Mouse (Mus musculus) limb, embryonic 14.5 days (tissue): Measurements from ENCODE around the gene Sel1l. TPM values are rescaled to one million over a fixed set of nuclear protein-coding genes. Genes with fewer than 3 reads are reported as not detected.

Experiments used
- ATAC-seq: fragments of 200-750 bp; cut with Nextera tagmentation; 2 replicates; pipeline ENCODE4 v1.8.0; 2017; ENCODE audit warnings: low read depth, moderate number of reproducible peaks, moderate TSS enrichment; ENCODE audit not compliant: low FRiP score
- DNase-seq: peaks from one replicate; pipeline ENCODE4 v3.0.0-alpha.2; 2015; ENCODE audit warnings: low spot score
- H3K27ac ChIP-seq: fragments of 300-500 bp; sonication (generic); replicated peaks from 2 replicates; pipeline ENCODE4 v1.5.1; 2014; ENCODE audit warnings: low read depth, mild to moderate bottlenecking, low read length, moderate library complexity, mixed read lengths
- H3K27me3 ChIP-seq: fragments of 300-500 bp; sonication (generic); 2 replicates; pipeline ENCODE4 v1.6.1; 2014; ENCODE audit warnings: low read length, mixed read lengths; ENCODE audit not compliant: control insufficient read depth, insufficient read depth
- H3K36me3 ChIP-seq: fragments of 300-500 bp; sonication (generic); 2 replicates; pipeline ENCODE4 v1.6.1; 2014; ENCODE audit warnings: mild to moderate bottlenecking, low read length, moderate library complexity, mixed read lengths; ENCODE audit not compliant: control insufficient read depth, insufficient read depth
- H3K4me1 ChIP-seq: fragments of 300-500 bp; sonication (generic); 2 replicates; pipeline ENCODE4 v1.6.1; 2014; ENCODE audit warnings: antibody characterized with exemption, low read length, mixed read lengths; ENCODE audit not compliant: control insufficient read depth, insufficient read depth
- H3K4me2 ChIP-seq: fragments of 300-500 bp; sonication (generic); replicated peaks from 2 replicates; pipeline ENCODE4 v1.6.1; 2014; ENCODE audit warnings: low read depth, mild to moderate bottlenecking, low read length, moderate library complexity; ENCODE audit not compliant: severe bottlenecking
- H3K4me3 ChIP-seq: fragments of 300-500 bp; sonication (generic); replicated peaks from 2 replicates; pipeline ENCODE4 v1.5.1; 2014; ENCODE audit warnings: low read length
- H3K9ac ChIP-seq: fragments of 300-500 bp; sonication (generic); 2 replicates; pipeline ENCODE4 v1.6.1; 2014; ENCODE audit warnings: mild to moderate bottlenecking, low read depth, low read length, moderate library complexity; ENCODE audit not compliant: severe bottlenecking
- H3K9me3 ChIP-seq: fragments of 300-500 bp; sonication (generic); 2 replicates; pipeline ENCODE4 v1.6.1; 2016; ENCODE audit warnings: low read length; ENCODE audit not compliant: control insufficient read depth
- POLR2A ChIP-seq: fragments of 200-500 bp; IDR thresholded peaks from 2 replicates; pipeline ENCODE4 v1.8.0; 2012; ENCODE audit warnings: inconsistent platforms, mild to moderate bottlenecking, moderate library complexity, borderline replicate concordance; ENCODE audit not compliant: insufficient read depth, insufficient read length; ENCODE audit errors: extremely low read depth
- WGBS: fragments of 180-500 bp; shearing (Covaris S2); extraction: QIAGEN DNeasy Blood & Tissue Kit; methylation state at CpG from one replicate; pipeline ENCODE4 v1.1.7; 2014; 5-methylcytosine and 5-hydroxymethylcytosine counted together
- polyA plus RNA-seq, 2 experiments: library from polyadenylated mRNA; depleted of rRNA in 1 of 2; stranded (reverse) in 1 of 2; unstranded in 1 of 2; fragments of >200 nt; fragmentation: Nextera tagmentation in 1 of 2; extraction: Ambion mirVana in 1 of 2; gene quantifications; 2 replicates each; pipeline versions ENCODE4 v1.2.1 to v1.2.3; 2012 to 2014

Gene Sel1l
- polyA plus RNA-seq, 2 experiments: 50.6 to 81.0 TPM

DNA sequence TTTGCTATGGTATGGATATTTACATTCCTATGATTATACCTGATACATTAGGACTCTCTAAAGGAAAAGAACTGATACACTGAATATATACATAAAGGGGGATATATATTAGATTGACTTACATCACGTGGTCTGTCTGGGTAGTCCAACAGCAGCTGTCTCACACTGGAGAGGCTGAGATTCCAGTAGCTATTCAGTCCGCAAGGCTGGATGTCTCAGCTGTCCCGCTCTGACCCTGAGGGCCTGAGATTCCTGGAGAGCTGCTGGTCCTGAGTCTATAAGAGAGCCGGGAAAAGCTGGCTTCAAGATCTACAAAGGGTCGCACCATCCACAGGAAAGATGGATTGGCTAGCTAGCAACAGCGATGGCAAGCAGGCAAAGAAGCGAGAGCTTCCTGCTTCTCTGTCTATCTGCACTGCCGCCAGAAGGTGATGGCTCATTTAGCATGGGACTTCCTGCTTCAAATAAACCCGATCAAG, 61.0 kb downstream of the Sel1l start, which contains the start of gene Ston2:
Gene Ston2 (minus strand): TSS at position 429 of the 479 bp plus-strand sequence.
- peak; percentile 64 for ATAC-seq

DNA sequence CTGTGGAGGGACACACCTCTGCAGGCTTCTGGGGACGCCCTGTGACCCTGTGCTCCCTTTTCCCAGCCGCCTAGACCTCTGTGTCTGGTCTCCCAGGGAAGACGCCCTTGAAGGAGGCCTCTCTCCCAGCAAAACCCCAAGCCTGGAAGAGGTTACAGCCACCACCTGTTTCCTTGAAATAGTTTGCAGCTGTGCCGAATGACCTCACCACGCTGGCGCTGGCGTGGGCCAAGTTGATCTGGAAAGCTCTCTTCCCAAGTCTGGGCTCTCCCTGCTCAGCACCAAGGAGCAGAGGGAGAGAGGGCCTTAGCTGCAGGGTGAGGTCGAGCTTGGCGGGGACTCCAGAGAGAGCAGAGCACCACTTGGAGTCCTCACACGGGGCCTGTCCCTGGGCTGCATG, 62.6 kb downstream of the Sel1l start:
- H3K27ac ChIP-seq: no peak overlapping the region
- no peak overlapping the region for H3K4me3 ChIP-seq
- H3K9ac ChIP-seq: no peak overlapping the region
- 15% methylated on average over 8 of the region's 10 CpGs for WGBS
- DNase-seq: peak; percentile 81
- H3K4me2 ChIP-seq: no peak overlapping the region
- H3K36me3 ChIP-seq: no peaks in the 10 kb centered on the region
- H3K4me1 ChIP-seq: peaks cover 12% of the 10 kb centered on the region
- TF ChIP-seq POLR2A: no peak
- peak; percentile 90 for ATAC-seq
- H3K27me3 ChIP-seq: no peaks in the 10 kb centered on the region
- H3K9me3 ChIP-seq: no peaks in the 10 kb centered on the region

More for the DNA sequence above, 61.0 kb downstream of the Sel1l start, which contains the start of gene Ston2:
- no peak within 1 kb of the TSS for H3K4me3 ChIP-seq
- H3K36me3 ChIP-seq: no peaks in the 10 kb centered on the region
- peaks cover 12% of the 10 kb centered on the region for H3K4me1 ChIP-seq
- WGBS: 72% methylated on average over 9 of the region's 9 CpGs
- no peak for TF ChIP-seq POLR2A
- no peak within 1 kb of the TSS for H3K27ac ChIP-seq
- H3K4me2 ChIP-seq: no peak within 1 kb of the TSS
- H3K9ac ChIP-seq: no peak within 1 kb of the TSS
- H3K9me3 ChIP-seq: no peaks in the 10 kb centered on the region
- H3K27me3 ChIP-seq: no peaks in the 10 kb centered on the region
- peak; percentile 43 for DNase-seq

- WGBS: 85% methylated on average over 5 of the region's 5 CpGs
- no peak for ATAC-seq
Observed at GRCm38 (mm10) chr12:91781432-91781831, 67.5 kb downstream of the Sel1l start.

GRCm38 (mm10) chr12:91780531-91780930, 68.4 kb downstream of the Sel1l start:
- Histone ChIP-seq H3K4me3 (no peak overlapping the region), H3K27ac (no peak overlapping the region), H3K36me3 (no peaks in the 10 kb centered on the region), H3K4me1 (peaks cover 3% of the 10 kb centered on the region; the same call in 1 of the 2 replicates), H3K9me3 (no peaks in the 10 kb centered on the region), H3K4me2 (no peak overlapping the region), H3K27me3 (no peaks in the 10 kb centered on the region), H3K9ac (no peak overlapping the region)
- DNase-seq (no peak), ATAC-seq (no peak)
- WGBS: 79% methylated on average over 3 of the region's 3 CpGs
- no peak for TF ChIP-seq POLR2A

More at GRCm38 (mm10) chr12:91781432-91781831, 67.5 kb downstream of the Sel1l start:
- H3K9me3 ChIP-seq: no peaks in the 10 kb centered on the region
- no peak overlapping the region for H3K4me2 ChIP-seq
- TF ChIP-seq POLR2A: no peak
- no peak for DNase-seq
- H3K27me3 ChIP-seq: no peaks in the 10 kb centered on the region
- no peak overlapping the region for H3K4me3 ChIP-seq
- H3K36me3 ChIP-seq: no peaks in the 10 kb centered on the region
- no peak overlapping the region for H3K27ac ChIP-seq
- peaks cover 10% of the 10 kb centered on the region for H3K4me1 ChIP-seq
- H3K9ac ChIP-seq: no peak overlapping the region

DNA sequence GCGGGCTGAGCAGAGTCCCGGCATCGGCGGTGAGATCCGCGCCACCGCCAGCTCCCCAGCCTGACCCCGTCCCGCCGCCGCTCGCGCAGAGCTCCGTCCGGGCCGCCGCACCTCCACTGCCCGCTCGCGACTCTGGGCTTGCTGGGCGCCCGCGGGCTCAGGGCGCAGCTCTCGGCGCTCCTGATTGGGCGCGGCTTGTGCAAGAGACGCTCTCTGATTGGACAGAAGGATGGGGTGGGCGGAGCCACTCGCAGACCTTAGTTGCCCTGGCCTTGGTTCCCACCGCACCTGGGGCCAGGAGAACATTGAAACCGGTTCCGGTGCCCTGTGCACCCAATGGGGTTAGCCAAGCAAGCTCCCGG, 70.0 kb downstream of the Sel1l start:
- Histone ChIP-seq H3K4me3 (peak overlapping the region; percentile 63), H3K4me2 (peak overlapping the region; percentile 98), H3K9me3 (no peaks in the 10 kb centered on the region), H3K27ac (no peak overlapping the region), H3K9ac (peak overlapping the region; percentile 51), H3K27me3 (no peaks in the 10 kb centered on the region), H3K4me1 (peaks cover 3% of the 10 kb centered on the region; the same call in 1 of the 2 replicates), H3K36me3 (no peaks in the 10 kb centered on the region)
- ATAC-seq (peak; percentile 90), DNase-seq (peak; percentile 77)
- TF ChIP-seq POLR2A: no peak
- under 1% methylated on average over 24 of the region's 35 CpGs for WGBS
